8 mouse cellular contexts compared by ENCODE assay signal in the genomic region with DNA sequence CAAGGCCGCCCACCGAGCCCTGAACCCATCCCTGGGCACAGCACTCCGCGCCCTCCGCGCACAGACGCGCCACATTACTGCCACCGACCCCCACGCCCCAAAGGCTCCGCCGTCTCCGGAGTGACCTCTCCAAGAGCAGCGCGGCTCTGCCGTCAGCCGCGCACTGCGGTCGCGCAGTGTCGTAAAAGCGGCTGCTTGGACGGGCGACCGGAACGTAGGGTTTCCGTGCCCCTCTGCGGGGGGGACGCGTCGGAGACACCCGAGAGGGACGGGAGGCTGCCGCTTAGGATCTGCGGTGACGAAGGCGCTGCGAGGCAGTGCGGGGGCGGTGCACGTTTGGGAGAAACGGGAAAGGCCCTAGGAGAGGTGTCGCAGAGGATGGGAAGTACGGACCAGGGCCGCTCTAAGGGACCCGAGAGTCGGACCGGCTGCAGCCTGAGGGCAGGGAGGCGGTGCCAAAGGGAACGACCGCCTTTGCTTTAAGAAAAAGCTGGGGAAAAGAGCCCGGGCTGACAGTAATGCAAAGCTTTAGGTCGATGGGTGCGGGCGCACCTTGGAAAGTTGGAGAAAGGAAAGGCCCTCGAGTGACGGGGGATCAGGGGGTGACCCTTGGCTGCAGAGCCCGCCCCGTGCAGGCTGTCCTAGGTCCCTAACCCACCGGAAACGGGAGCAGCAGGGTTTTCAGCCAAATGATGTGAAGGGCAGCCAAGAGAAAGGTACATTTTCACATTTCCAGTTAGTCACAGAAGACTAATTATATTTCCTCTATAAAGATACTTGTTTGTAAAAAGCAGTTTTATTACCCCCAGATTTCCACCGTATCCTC. TPM values are rescaled to one million over a fixed set of nuclear protein-coding genes. Genes with fewer than 3 reads are reported as not detected.
A peak's percentile ranks its signal among the peaks of the same experiment; 100 is the strongest.
DNase-seq lines count a peak whose midpoint lies in the region; ATAC-seq and TF ChIP-seq lines count a peak whose summit lies in the region.

A gene (minus strand): TSS at position 389 of the 826 bp plus-strand sequence.

- H3K36me3 ChIP-seq in embryonic facial prominence, embryonic 13.5 days: peaks cover 35% of the 10 kb centered on the region
- H3K36me3 ChIP-seq in heart, adult 2 months (ENCODE audit: control insufficient read depth, insufficient read depth, low read length): peaks cover 16% of the 10 kb centered on the region
- peaks cover 25% of the 10 kb centered on the region for H3K36me3 ChIP-seq in limb, embryonic 13.5 days
- H3K36me3 ChIP-seq in midbrain, embryonic 16.5 days (ENCODE audit: control insufficient read depth, insufficient read depth, low read length): no peaks in the 10 kb centered on the region

- intact Hi-C loops in heart, adult 2 months (cut with DNase I): loop anchor here (1.0 to 10.0 kb wide), 3 partner anchors 55 to 135 kb away; a partner anchor contains a TSS

- 0 out of 2 replicates have a peak, but pooled peaks have one; percentile 9 for TF ChIP-seq EP300 in heart, adult 2 months (IDR thresholded peaks at IDR 0.05; ENCODE audit: insufficient read depth, low read depth, low read length)

- peaks cover 3% of the 10 kb centered on the region for H3K79me2 ChIP-seq in heart, adult 2 months (replicated peaks; ENCODE audit: control insufficient read depth, insufficient read depth, low read length)

- DNase-seq in 3134 (ENCODE audit: extremely low read depth, insufficient read length, low spot score): peak; percentile 95
- peak; percentile 91 to 93 for DNase-seq in adrenal gland, postnatal 36 days
- peak; percentile 92 to 94 for DNase-seq in heart, adult 2 months
- peak; percentile 85 to 89 for DNase-seq in kidney, adult 8-10 months
- DNase-seq in spleen, postnatal 10 days (ENCODE audit: low spot score in 2 of 2): peak; percentile 81 to 87

- no peaks in the 10 kb centered on the region for H3K9me3 ChIP-seq in embryonic facial prominence, embryonic 13.5 days
- H3K9me3 ChIP-seq in limb, embryonic 13.5 days: no peaks in the 10 kb centered on the region
- no peaks in the 10 kb centered on the region for H3K9me3 ChIP-seq in midbrain, embryonic 16.5 days (replicated peaks; ENCODE audit: control insufficient read depth, low read length, poor library complexity, severe bottlenecking)

- no peaks in the 10 kb centered on the region for H3K27me3 ChIP-seq in embryonic facial prominence, embryonic 13.5 days
- no peaks in the 10 kb centered on the region for H3K27me3 ChIP-seq in heart, adult 2 months (ENCODE audit: control insufficient read depth, insufficient read depth, low read length)
- no peaks in the 10 kb centered on the region for H3K27me3 ChIP-seq in limb, embryonic 13.5 days
- no peaks in the 10 kb centered on the region for H3K27me3 ChIP-seq in midbrain, embryonic 16.5 days (ENCODE audit: control insufficient read depth, insufficient read depth, low read depth, low read length)

- peaks cover 16% of the 10 kb centered on the region for H3K4me1 ChIP-seq in embryonic facial prominence, embryonic 13.5 days
- H3K4me1 ChIP-seq in heart, adult 2 months (ENCODE audit: control insufficient read depth, insufficient read depth, low read length): peaks cover 2% of the 10 kb centered on the region
- peaks cover 14% of the 10 kb centered on the region for H3K4me1 ChIP-seq in limb, embryonic 13.5 days
- peaks cover 14% of the 10 kb centered on the region for H3K4me1 ChIP-seq in midbrain, embryonic 16.5 days (ENCODE audit: control insufficient read depth, insufficient read depth, low read length)

- H3K4me2 ChIP-seq in embryonic facial prominence, embryonic 13.5 days: peak within 1 kb of the TSS; percentile 75
- peak within 1 kb of the TSS; percentile 80 for H3K4me2 ChIP-seq in limb, embryonic 13.5 days (replicated peaks)
- H3K4me2 ChIP-seq in midbrain, embryonic 16.5 days (ENCODE audit: low read length): peak within 1 kb of the TSS; percentile 85

- peak within 1 kb of the TSS; percentile 91 for H3K9ac ChIP-seq in embryonic facial prominence, embryonic 13.5 days
- H3K9ac ChIP-seq in heart, adult 2 months (ENCODE audit: low read depth, low read length): peak within 1 kb of the TSS; percentile 88
- H3K9ac ChIP-seq in limb, embryonic 13.5 days: peak within 1 kb of the TSS; percentile 93
- peak within 1 kb of the TSS; percentile 87 for H3K9ac ChIP-seq in midbrain, embryonic 16.5 days (ENCODE audit: low read depth, low read length)

- WGBS in embryonic facial prominence, embryonic 13.5 days: under 1% methylated on average over 63 of the region's 63 CpGs
- WGBS in heart, adult 2 months: under 1% methylated on average over 63 of the region's 63 CpGs
- WGBS in limb, embryonic 13.5 days: under 1% methylated on average over 63 of the region's 63 CpGs
- WGBS in midbrain, embryonic 16.5 days: under 1% methylated on average over 61 of the region's 63 CpGs

- no peak for TF ChIP-seq CTCF in heart, adult 2 months (IDR thresholded peaks at IDR 0.05)

- H3K4me3 ChIP-seq in embryonic facial prominence, embryonic 13.5 days: peak within 1 kb of the TSS; percentile 80
- peak within 1 kb of the TSS; percentile 96 for H3K4me3 ChIP-seq in heart, adult 2 months
- H3K4me3 ChIP-seq in limb, embryonic 13.5 days: peak within 1 kb of the TSS; percentile 93
- H3K4me3 ChIP-seq in midbrain, embryonic 16.5 days (ENCODE audit: low read depth, low read length): peak within 1 kb of the TSS; percentile 65

- H3K27ac ChIP-seq in embryonic facial prominence, embryonic 13.5 days: peak within 1 kb of the TSS; percentile 84
- H3K27ac ChIP-seq in heart, adult 2 months: peak within 1 kb of the TSS; percentile 95
- H3K27ac ChIP-seq in limb, embryonic 13.5 days: peak within 1 kb of the TSS; percentile 87
- H3K27ac ChIP-seq in midbrain, embryonic 16.5 days (ENCODE audit: low read length): peak within 1 kb of the TSS; percentile 86

- TF ChIP-seq POLR2A in heart, adult 2 months (IDR thresholded peaks at IDR 0.05; ENCODE audit: insufficient read depth, low read depth, low read length): peak; percentile 86

- ATAC-seq in embryonic facial prominence, embryonic 13.5 days (ENCODE audit: insufficient number of reproducible peaks, insufficient read depth, low FRiP score, low TSS enrichment, low read depth): peak; percentile 88
- peak; percentile 94 for ATAC-seq in limb, embryonic 13.5 days (ENCODE audit: low FRiP score, low read depth)
- ATAC-seq in midbrain, embryonic 16.5 days: peak; percentile 94

RNA-seq across cellular contexts. Expression of the gene that starts here (rescaled TPM):
- total RNA-seq in adrenal gland, postnatal 36 days (2021): 100 to 1,000 TPM; 161 to 169 TPM
- 38.0 and 42.4 TPM in 2 replicates for polyA plus RNA-seq in embryonic facial prominence, embryonic 13.5 days (2015; fragmentation: Nextera tagmentation; extraction: Ambion mirVana)
- total RNA-seq in heart, adult 2 months (2021): 100 to 1,000 TPM; 364 to 415 TPM
- polyA plus RNA-seq in heart, adult 2 months (2012; rRNA removed): 175 and 243 TPM in 2 replicates
- polyA plus RNA-seq in limb, embryonic 13.5 days (2015; fragmentation: Nextera tagmentation; extraction: Ambion mirVana): 41.4 and 45.4 TPM in 2 replicates
- polyA plus RNA-seq in midbrain, embryonic 16.5 days (2015; fragmentation: Nextera tagmentation; extraction: Ambion mirVana): 47.0 and 54.3 TPM in 2 replicates

Comparison
In these comparisons a context has a peak if more than half of its experiments do, and no peak if none do; other contexts are left out.
1. Peak in every context shown above with its lines: DNase-seq, ATAC-seq, H3K4me3 ChIP-seq and H3K27ac ChIP-seq.